Mouse (Mus musculus): ENCODE data around the gene Tnk2. TPM values are rescaled to one million over a fixed set of nuclear protein-coding genes. Genes with fewer than 3 reads are reported as not detected.

Gene Tnk2
- polyA plus RNA-seq, 1 experiment from 2014 or later: 14.6 TPM

DNA sequence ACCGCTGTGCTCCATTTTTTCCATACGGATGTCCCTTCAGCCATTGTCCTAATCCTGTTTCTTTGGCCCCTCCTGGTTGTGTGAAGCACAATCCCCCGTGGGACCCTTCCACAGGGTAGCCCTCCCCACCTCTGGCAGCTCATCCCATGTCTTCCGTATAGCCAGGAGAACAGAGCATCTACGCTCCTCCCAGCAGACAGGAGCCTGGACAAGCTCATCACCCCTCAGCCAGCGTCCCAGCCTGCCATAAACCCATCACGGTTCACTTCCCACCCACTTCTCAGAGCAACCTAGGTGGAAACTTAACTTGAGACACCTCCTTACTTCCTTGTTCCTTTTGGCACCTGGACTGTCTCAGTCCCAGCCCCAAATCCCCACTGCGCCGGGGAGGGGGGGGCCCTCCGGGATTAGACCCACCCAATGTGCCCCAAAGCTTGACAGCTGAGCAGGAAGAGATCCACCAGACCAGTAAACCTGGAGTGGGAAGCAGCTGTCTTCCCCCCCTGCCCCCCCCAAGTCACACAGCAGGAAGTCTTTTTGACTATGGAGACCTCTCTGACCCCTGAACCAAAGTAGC lies 64.9 kb downstream of the Tnk2 start:
- no peak overlapping the region for H3K4me3 ChIP-seq
- H3K4me2 ChIP-seq: no peak overlapping the region
- no peaks in the 10 kb centered on the region for H3K4me1 ChIP-seq
- no peak overlapping the region for H3K9ac ChIP-seq
- ATAC-seq: no peak
- H3K36me3 ChIP-seq (ENCODE audit: poor library complexity, severe bottlenecking): no peaks in the 10 kb centered on the region
- 88% methylated on average over 10 of the region's 10 CpGs for WGBS
- no peaks in the 10 kb centered on the region for H3K9me3 ChIP-seq (replicated peaks)
- no peak overlapping the region for H3K27ac ChIP-seq
- H3K27me3 ChIP-seq: no peaks in the 10 kb centered on the region

- no peak overlapping the region for H3K4me3 ChIP-seq
- no peaks in the 10 kb centered on the region for H3K36me3 ChIP-seq (ENCODE audit: poor library complexity, severe bottlenecking)
- H3K27me3 ChIP-seq: no peaks in the 10 kb centered on the region
- 86% methylated on average over 8 of the region's 8 CpGs for WGBS
- no peak overlapping the region for H3K9ac ChIP-seq
- no peak overlapping the region for H3K27ac ChIP-seq
- H3K9me3 ChIP-seq (replicated peaks): no peaks in the 10 kb centered on the region
- no peak overlapping the region for H3K4me2 ChIP-seq
- ATAC-seq: no peak
- no peaks in the 10 kb centered on the region for H3K4me1 ChIP-seq
Observed at GRCm38 (mm10) chr16:32709116-32709515, 65.4 kb downstream of the Tnk2 start.

DNA sequence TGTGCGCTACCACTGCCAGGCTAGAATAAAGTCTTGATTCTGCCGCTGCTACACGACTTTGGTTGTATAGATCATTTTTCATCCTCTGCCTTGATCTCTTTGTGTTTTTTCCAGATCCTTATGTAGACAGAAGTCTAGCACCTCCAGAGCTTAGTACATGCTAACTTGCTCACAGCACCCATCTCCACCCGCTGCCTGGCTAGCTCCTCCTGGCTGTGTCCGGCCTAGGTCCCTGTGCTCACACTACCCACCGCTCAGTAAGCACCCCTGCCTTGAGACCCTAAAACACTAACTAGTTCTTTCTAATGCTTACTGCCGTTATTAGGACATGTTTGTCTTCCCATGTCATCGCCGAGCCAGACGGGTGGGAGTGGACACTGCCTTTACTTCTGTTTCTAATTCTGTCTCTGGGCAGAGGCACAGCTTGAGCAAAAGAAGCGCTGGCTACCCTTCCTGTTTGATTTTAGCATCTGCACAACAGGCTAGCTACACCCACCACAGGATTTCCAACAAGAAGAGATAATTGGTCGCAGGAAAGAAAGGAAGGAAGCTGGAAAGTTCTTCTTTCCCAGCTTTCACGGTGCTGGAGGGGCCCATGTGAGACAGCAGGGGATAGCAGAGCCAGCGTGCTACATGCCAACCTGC lies 66.9 kb downstream of the Tnk2 start:
- ATAC-seq: no peak
- WGBS: 88% methylated on average over 14 of the region's 14 CpGs

GRCm38 (mm10) chr16:32712202-32712601 lies 68.5 kb downstream of the Tnk2 start:
- H3K27me3 ChIP-seq: no peaks in the 10 kb centered on the region
- no peak overlapping the region for H3K9ac ChIP-seq
- no peaks in the 10 kb centered on the region for H3K4me1 ChIP-seq
- H3K4me3 ChIP-seq: no peak overlapping the region
- H3K36me3 ChIP-seq (ENCODE audit: poor library complexity, severe bottlenecking): no peaks in the 10 kb centered on the region
- no peak for ATAC-seq
- no peak overlapping the region for H3K27ac ChIP-seq
- 86% methylated on average over 11 of the region's 11 CpGs for WGBS
- no peak overlapping the region for H3K4me2 ChIP-seq
- H3K9me3 ChIP-seq (replicated peaks): no peaks in the 10 kb centered on the region

More for the DNA sequence above, 66.9 kb downstream of the Tnk2 start:
- Histone ChIP-seq H3K9me3 (replicated peaks) (no peaks in the 10 kb centered on the region), H3K27me3 (no peaks in the 10 kb centered on the region), H3K27ac (no peak overlapping the region), H3K9ac (no peak overlapping the region), H3K4me3 (no peak overlapping the region), H3K4me2 (no peak overlapping the region), H3K36me3 (ENCODE audit: poor library complexity, severe bottlenecking) (no peaks in the 10 kb centered on the region), H3K4me1 (no peaks in the 10 kb centered on the region)

DNA sequence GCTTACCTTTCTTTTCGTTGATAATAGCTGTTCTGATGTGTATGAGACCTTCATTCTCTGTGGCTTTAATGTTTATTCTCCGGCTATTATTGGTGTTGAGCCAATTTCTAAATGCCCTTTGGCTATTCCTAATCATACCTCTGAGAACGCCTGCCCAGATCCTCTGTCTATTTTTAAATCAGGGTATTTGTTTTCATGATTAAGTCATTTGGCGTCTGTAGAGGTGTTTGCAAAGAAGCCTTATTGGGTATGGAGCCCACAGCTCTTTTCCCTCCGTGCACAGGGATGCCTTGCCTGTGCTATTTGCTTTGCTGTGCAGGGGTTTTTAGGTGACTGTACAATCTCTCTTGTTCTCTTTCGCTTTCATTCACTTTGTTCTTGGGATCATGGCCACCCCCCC lies 69.9 kb downstream of the Tnk2 start:
- WGBS: 69% methylated on average over 6 of the region's 6 CpGs

DNA sequence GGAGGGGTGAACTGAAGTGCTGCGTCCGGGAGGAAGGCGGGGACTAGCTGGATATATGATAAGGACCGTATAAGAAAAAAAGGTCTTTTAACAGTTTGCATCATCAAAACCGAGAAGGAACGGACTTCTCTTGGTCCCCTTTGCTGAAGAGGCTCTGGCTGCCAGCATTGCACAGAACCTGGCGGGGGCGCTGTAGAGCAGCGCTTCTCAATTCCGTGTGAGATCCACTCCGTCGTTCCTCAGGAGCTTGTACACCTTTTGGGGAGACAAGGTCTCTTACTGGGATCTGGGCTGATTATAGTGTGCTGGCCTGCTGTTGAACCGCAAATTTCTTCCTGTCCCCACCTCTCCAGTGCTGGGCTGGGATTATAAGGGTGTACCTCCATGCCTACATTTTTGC lies 71.7 kb downstream of the Tnk2 start:
- no peaks in the 10 kb centered on the region for H3K27me3 ChIP-seq
- H3K27ac ChIP-seq: no peak overlapping the region
- no peak overlapping the region for H3K9ac ChIP-seq
- WGBS: 21% methylated on average over 13 of the region's 13 CpGs
- H3K4me2 ChIP-seq: no peak overlapping the region
- no peak for ATAC-seq
- H3K36me3 ChIP-seq (ENCODE audit: poor library complexity, severe bottlenecking): no peaks in the 10 kb centered on the region
- no peaks in the 10 kb centered on the region for H3K9me3 ChIP-seq (replicated peaks)
- H3K4me1 ChIP-seq: no peaks in the 10 kb centered on the region
- no peak overlapping the region for H3K4me3 ChIP-seq

More for the DNA sequence above, 69.9 kb downstream of the Tnk2 start:
- Histone ChIP-seq H3K4me3 (no peak overlapping the region), H3K9ac (no peak overlapping the region), H3K27me3 (no peaks in the 10 kb centered on the region), H3K4me1 (no peaks in the 10 kb centered on the region), H3K9me3 (replicated peaks) (no peaks in the 10 kb centered on the region), H3K36me3 (ENCODE audit: poor library complexity, severe bottlenecking) (no peaks in the 10 kb centered on the region), H3K4me2 (no peak overlapping the region), H3K27ac (no peak overlapping the region)
- ATAC-seq: no peak

GRCm38 (mm10) chr16:32723163-32723562 lies 79.5 kb downstream of the Tnk2 start:
- WGBS: 85% methylated on average over 7 of the region's 7 CpGs
- no peaks in the 10 kb centered on the region for H3K4me1 ChIP-seq
- H3K27ac ChIP-seq: no peak overlapping the region
- no peaks in the 10 kb centered on the region for H3K9me3 ChIP-seq (replicated peaks)
- H3K9ac ChIP-seq: no peak overlapping the region
- H3K27me3 ChIP-seq: no peaks in the 10 kb centered on the region
- no peak overlapping the region for H3K4me2 ChIP-seq
- ATAC-seq: no peak
- H3K4me3 ChIP-seq: no peak overlapping the region
- no peaks in the 10 kb centered on the region for H3K36me3 ChIP-seq (ENCODE audit: poor library complexity, severe bottlenecking)

- Histone ChIP-seq H3K27ac (no peak overlapping the region), H3K9me3 (replicated peaks) (no peaks in the 10 kb centered on the region), H3K27me3 (no peaks in the 10 kb centered on the region), H3K36me3 (ENCODE audit: poor library complexity, severe bottlenecking) (no peaks in the 10 kb centered on the region), H3K4me1 (no peaks in the 10 kb centered on the region), H3K9ac (no peak overlapping the region), H3K4me3 (no peak overlapping the region), H3K4me2 (no peak overlapping the region)
- ATAC-seq: no peak
- WGBS: 80% methylated on average over 4 of the region's 4 CpGs
Observed at GRCm38 (mm10) chr16:32723767-32724166, 80.1 kb downstream of the Tnk2 start.

DNA sequence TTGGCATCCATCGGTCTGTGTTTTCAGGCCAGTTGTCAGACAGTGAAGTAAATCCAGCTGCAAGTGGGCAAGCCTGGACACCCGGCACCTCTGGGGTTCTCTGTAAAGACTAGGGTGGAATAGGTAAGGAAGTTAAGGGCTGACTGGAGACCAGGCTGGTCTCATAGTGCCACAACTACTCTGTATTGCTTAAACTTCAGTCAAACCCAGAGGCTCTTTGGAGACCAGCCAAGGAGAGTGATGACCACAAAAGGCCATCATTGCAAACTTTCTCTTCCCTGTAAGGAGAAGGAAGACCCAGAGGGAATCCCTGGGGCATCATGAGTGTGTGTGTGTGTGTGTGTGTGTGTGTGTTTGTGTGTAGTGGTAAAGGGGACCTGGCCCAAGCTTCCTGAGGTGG lies 80.6 kb downstream of the Tnk2 start:
- Histone ChIP-seq H3K4me2 (no peak overlapping the region), H3K4me3 (no peak overlapping the region), H3K27ac (no peak overlapping the region), H3K9me3 (replicated peaks) (no peaks in the 10 kb centered on the region), H3K4me1 (no peaks in the 10 kb centered on the region), H3K36me3 (ENCODE audit: poor library complexity, severe bottlenecking) (no peaks in the 10 kb centered on the region), H3K9ac (no peak overlapping the region), H3K27me3 (no peaks in the 10 kb centered on the region)
- ATAC-seq: no peak
- WGBS: 87% methylated on average over 2 of the region's 2 CpGs

DNA sequence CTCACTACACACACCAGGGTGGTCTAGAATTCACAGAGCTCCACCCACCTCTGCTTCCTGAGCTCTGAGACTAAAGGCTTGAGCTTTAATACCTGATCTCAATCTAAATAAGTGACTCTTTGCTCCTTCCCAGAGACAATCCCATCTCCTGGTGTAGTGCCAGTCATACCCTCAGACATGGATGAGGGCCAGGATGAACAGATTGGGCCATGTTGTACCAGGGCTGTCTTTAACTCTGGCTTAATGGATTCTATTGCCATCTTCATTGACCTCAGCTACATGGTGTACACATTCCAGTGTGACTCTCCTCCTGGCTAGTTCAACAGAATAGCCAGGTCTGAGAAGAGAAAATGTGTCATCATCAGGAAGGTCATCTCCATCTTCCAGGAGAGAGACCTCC lies 82.8 kb downstream of the Tnk2 start:
- H3K27ac ChIP-seq: no peak overlapping the region
- no peak for ATAC-seq

DNA sequence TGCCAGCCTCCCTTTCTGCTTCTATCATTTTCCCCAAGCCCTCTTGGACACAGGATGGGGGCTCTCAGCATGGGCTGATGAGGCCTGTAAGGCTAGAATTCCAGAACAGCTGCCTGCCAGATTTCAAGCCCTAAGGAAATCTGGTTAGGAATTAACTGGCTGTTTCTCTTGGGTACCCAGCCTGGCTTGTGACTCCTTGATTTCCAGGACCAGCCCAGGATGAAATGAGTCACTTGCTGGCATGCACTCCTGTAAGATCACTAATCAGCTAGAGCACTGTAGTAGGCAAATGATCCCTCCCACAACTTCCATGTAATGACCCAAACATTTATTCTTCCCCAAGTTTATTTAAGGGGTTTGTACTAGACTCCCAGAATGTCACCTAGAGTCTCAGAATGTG lies 84.6 kb downstream of the Tnk2 start:
- no peak overlapping the region for H3K27ac ChIP-seq
- no peaks in the 10 kb centered on the region for H3K36me3 ChIP-seq (ENCODE audit: poor library complexity, severe bottlenecking)
- no peaks in the 10 kb centered on the region for H3K27me3 ChIP-seq
- no peak overlapping the region for H3K9ac ChIP-seq
- no peak overlapping the region for H3K4me3 ChIP-seq
- no peaks in the 10 kb centered on the region for H3K4me1 ChIP-seq
- no peak for ATAC-seq
- 0 out of 2 replicates have a peak, but pooled peaks cover under 1% of the 10 kb centered on the region for H3K9me3 ChIP-seq (replicated peaks)
- no peak overlapping the region for H3K4me2 ChIP-seq

More for the DNA sequence above, 82.8 kb downstream of the Tnk2 start:
- Histone ChIP-seq H3K4me3 (no peak overlapping the region), H3K9me3 (replicated peaks) (no peaks in the 10 kb centered on the region), H3K4me2 (no peak overlapping the region), H3K27me3 (no peaks in the 10 kb centered on the region), H3K9ac (no peak overlapping the region), H3K4me1 (no peaks in the 10 kb centered on the region), H3K36me3 (ENCODE audit: poor library complexity, severe bottlenecking) (no peaks in the 10 kb centered on the region)

GRCm38 (mm10) chr16:32728730-32729129 lies 85.1 kb downstream of the Tnk2 start:
- no peak for ATAC-seq
- no peak overlapping the region for H3K4me3 ChIP-seq
- 0 out of 2 replicates have a peak, but pooled peaks cover 5% of the 10 kb centered on the region for H3K9me3 ChIP-seq (replicated peaks)
- no peak overlapping the region for H3K9ac ChIP-seq
- no peaks in the 10 kb centered on the region for H3K4me1 ChIP-seq
- 93% methylated on average over 1 of the region's 1 CpGs for WGBS
- H3K36me3 ChIP-seq (ENCODE audit: poor library complexity, severe bottlenecking): no peaks in the 10 kb centered on the region
- no peaks in the 10 kb centered on the region for H3K27me3 ChIP-seq
- H3K4me2 ChIP-seq: no peak overlapping the region
- no peak overlapping the region for H3K27ac ChIP-seq
